Mouse (Mus musculus) kidney, postnatal 0 days (tissue): Measurements from ENCODE around the gene Dnajc8. TPM values are rescaled to one million over a fixed set of nuclear protein-coding genes. Genes with fewer than 3 reads are reported as not detected.

ENCODE experiments used
- ATAC-seq: fragments of 200-750 bp; cut with Nextera tagmentation; replicated peaks from 2 replicates; pipeline ENCODE4 v1.8.0; 2017; ENCODE audit warnings: low read depth, moderate number of reproducible peaks, moderate TSS enrichment, moderate library complexity; ENCODE audit not compliant: low FRiP score
- DNase-seq: peaks from one replicate; pipeline ENCODE4 v3.0.0-alpha.2; 2016; ENCODE audit warnings: low spot score
- H3K27ac ChIP-seq: fragments of 300-500 bp; sonication (generic); 2 replicates; pipeline ENCODE4 v1.5.1; 2014; ENCODE audit warnings: mild to moderate bottlenecking
- H3K27me3 ChIP-seq: fragments of 300-500 bp; sonication (generic); 2 replicates; pipeline ENCODE4 v1.6.1; 2014; ENCODE audit warnings: low read length, mixed read lengths; ENCODE audit not compliant: insufficient read depth
- H3K36me3 ChIP-seq: fragments of 300-500 bp; sonication (generic); 2 replicates; pipeline ENCODE4 v1.6.1; 2014; ENCODE audit warnings: low read length, mixed read lengths; ENCODE audit not compliant: insufficient read depth
- H3K4me1 ChIP-seq: fragments of 300-500 bp; sonication (generic); replicated peaks from 2 replicates; pipeline ENCODE4 v1.6.1; 2014; ENCODE audit warnings: antibody characterized with exemption, low read length, mixed read lengths; ENCODE audit not compliant: insufficient read depth
- H3K4me2 ChIP-seq: fragments of 300-500 bp; sonication (generic); 2 replicates; pipeline ENCODE4 v1.6.1; 2014; ENCODE audit warnings: mild to moderate bottlenecking, low read length, moderate library complexity, mixed read lengths
- H3K4me3 ChIP-seq: fragments of 300-500 bp; sonication (generic); replicated peaks from 2 replicates; pipeline ENCODE4 v1.5.1; 2014; ENCODE audit warnings: low read depth, low read length
- H3K9ac ChIP-seq: fragments of 300-500 bp; sonication (generic); 2 replicates; pipeline ENCODE4 v1.6.1; 2014; ENCODE audit warnings: low read depth, low read length
- H3K9me3 ChIP-seq: fragments of 300-500 bp; sonication (generic); replicated peaks from 2 replicates; pipeline ENCODE4 v1.6.1; 2016; ENCODE audit warnings: low read length, inconsistent platforms, mixed read lengths
- CTCF ChIP-seq: IDR thresholded peaks from 2 replicates; pipeline ENCODE4 v1.5.1; 2016; ENCODE audit warnings: antibody characterized with exemption, low read depth, mild to moderate bottlenecking, moderate library complexity
- WGBS: fragments of 180-500 bp; shearing (Covaris S2); extraction: QIAGEN DNeasy Blood & Tissue Kit; methylation state at CpG from one replicate; pipeline ENCODE4 v1.1.7; 2014; 5-methylcytosine and 5-hydroxymethylcytosine counted together
- polyA plus RNA-seq: library from polyadenylated mRNA; unstranded; fragments of >200 nt; fragmentation: Nextera tagmentation; extraction: Ambion mirVana; gene quantifications from 2 replicates; pipeline ENCODE4 v1.2.1, GENCODE M21; 2015

The Dnajc8 gene
- polyA plus RNA-seq, 1 experiment from 2014 or later = 170 TPM

- ATAC-seq = no peak
- WGBS = 52% methylated on average over 2 of the region's 2 CpGs
- DNase-seq = no peak
Observed at GRCm38 (mm10) chr4:132526678-132527077, 8.7 kb upstream of the Dnajc8 start.

GRCm38 (mm10) chr4:132527917-132528522 lies 7.3 kb upstream of the Dnajc8 start:
- ATAC-seq = no peak
- DNase-seq = no peak
- Histone ChIP-seq H3K9me3 (no peaks in the 10 kb centered on the region), H3K27me3 (no peaks in the 10 kb centered on the region), H3K9ac (no peak overlapping the region), H3K4me3 (no peak overlapping the region), H3K36me3 (peaks cover 12% of the 10 kb centered on the region; the same call in 1 of the 2 replicates), H3K27ac (no peak overlapping the region), H3K4me1 (peaks cover 5% of the 10 kb centered on the region; the same call in 1 of the 2 replicates), H3K4me2 (no peak overlapping the region)
- TF ChIP-seq CTCF = no peak
- WGBS = 86% methylated on average over 8 of the region's 8 CpGs

More at GRCm38 (mm10) chr4:132526678-132527077, 8.7 kb upstream of the Dnajc8 start:
- Histone ChIP-seq H3K4me1 (peaks cover 5% of the 10 kb centered on the region; the same call in 1 of the 2 replicates), H3K27me3 (no peaks in the 10 kb centered on the region), H3K27ac (no peak overlapping the region), H3K4me3 (no peak overlapping the region), H3K9ac (no peak overlapping the region), H3K9me3 (no peaks in the 10 kb centered on the region), H3K4me2 (no peak overlapping the region), H3K36me3 (peaks cover 12% of the 10 kb centered on the region; the same call in 1 of the 2 replicates)
- peak; percentile 43; the same call in 1 of the 2 replicates for TF ChIP-seq CTCF

GRCm38 (mm10) chr4:132529344-132529743 lies 6.0 kb upstream of the Dnajc8 start:
- H3K27ac ChIP-seq = no peak overlapping the region
- no peaks in the 10 kb centered on the region for H3K9me3 ChIP-seq
- DNase-seq (peak; percentile 37), ATAC-seq (no peak)
- no peak overlapping the region for H3K4me3 ChIP-seq
- TF ChIP-seq CTCF = no peak
- H3K27me3 ChIP-seq = no peaks in the 10 kb centered on the region
- H3K4me2 ChIP-seq = no peak overlapping the region
- peaks cover 8% of the 10 kb centered on the region; the same call in 1 of the 2 replicates for H3K4me1 ChIP-seq
- H3K9ac ChIP-seq = no peak overlapping the region
- WGBS = 61% methylated on average over 4 of the region's 4 CpGs
- H3K36me3 ChIP-seq = peaks cover 12% of the 10 kb centered on the region; the same call in 1 of the 2 replicates

GRCm38 (mm10) chr4:132530033-132530804 lies 5.1 kb upstream of the Dnajc8 start:
- Histone ChIP-seq H3K4me2 (no peak overlapping the region), H3K27me3 (no peaks in the 10 kb centered on the region), H3K9me3 (no peaks in the 10 kb centered on the region), H3K36me3 (peaks cover 12% of the 10 kb centered on the region; the same call in 1 of the 2 replicates), H3K27ac (no peak overlapping the region), H3K4me3 (no peak overlapping the region), H3K4me1 (peaks cover 3% of the 10 kb centered on the region; the same call in 1 of the 2 replicates), H3K9ac (no peak overlapping the region)
- WGBS = 91% methylated on average over 20 of the region's 20 CpGs
- ATAC-seq = no peak
- no peak for DNase-seq
- no peak for TF ChIP-seq CTCF

- DNase-seq (peak; percentile 56), ATAC-seq (0 out of 2 replicates have a peak, but pooled peaks have one; percentile 15)
- WGBS = 3% methylated on average over 5 of the region's 5 CpGs
- Histone ChIP-seq H3K4me1 (peaks cover 7% of the 10 kb centered on the region; the same call in 1 of the 2 replicates), H3K4me3 (peak overlapping the region; percentile 84), H3K36me3 (peaks cover 12% of the 10 kb centered on the region; the same call in 1 of the 2 replicates), H3K27me3 (no peaks in the 10 kb centered on the region), H3K4me2 (peak overlapping the region; percentile 95), H3K9me3 (no peaks in the 10 kb centered on the region), H3K27ac (peak overlapping the region; percentile 96), H3K9ac (peak overlapping the region; percentile 87)
- no peak for TF ChIP-seq CTCF
Observed at GRCm38 (mm10) chr4:132532496-132532895, 2.9 kb upstream of the Dnajc8 start.
